Mouse (Mus musculus) heart, postnatal 0 days (tissue): Measurements from ENCODE around the gene Dpp9. TPM values are rescaled to one million over a fixed set of nuclear protein-coding genes. Genes with fewer than 3 reads are reported as not detected.
A peak's percentile ranks its signal among the peaks of the same experiment; 100 is the strongest.

Source experiments
- ATAC-seq: fragments of 200-750 bp; cut with Nextera tagmentation; 2 replicates; pipeline ENCODE4 v1.8.0; 2017; ENCODE audit warnings: low read depth, moderate number of reproducible peaks, moderate library complexity; ENCODE audit not compliant: insufficient read depth
- DNase-seq: peaks from one replicate; pipeline ENCODE4 v3.0.0-alpha.2; 2016; ENCODE audit warnings: low spot score
- H3K27ac ChIP-seq: fragments of 300-500 bp; sonication (generic); 2 replicates; pipeline ENCODE4 v1.5.1; 2014; ENCODE audit warnings: low read depth, mild to moderate bottlenecking
- H3K27me3 ChIP-seq: fragments of 300-500 bp; sonication (generic); 2 replicates; pipeline ENCODE4 v1.6.1; 2014; ENCODE audit warnings: low read length, mixed read lengths; ENCODE audit not compliant: control insufficient read depth, insufficient read depth
- H3K36me3 ChIP-seq: fragments of 300-500 bp; sonication (generic); replicated peaks from 2 replicates; pipeline ENCODE4 v1.6.1; 2014; ENCODE audit warnings: low read length, mixed read lengths; ENCODE audit not compliant: control insufficient read depth, insufficient read depth
- H3K4me1 ChIP-seq: fragments of 300-500 bp; sonication (generic); 2 replicates; pipeline ENCODE4 v1.6.1; 2014; ENCODE audit warnings: antibody characterized with exemption; ENCODE audit not compliant: control insufficient read depth, insufficient read depth
- H3K4me2 ChIP-seq: fragments of 300-500 bp; sonication (generic); 2 replicates; pipeline ENCODE4 v1.6.1; 2014; ENCODE audit warnings: low read depth, mild to moderate bottlenecking, low read length, moderate library complexity
- H3K4me3 ChIP-seq: fragments of 300-500 bp; sonication (generic); 2 replicates; pipeline ENCODE4 v1.5.1; 2014; ENCODE audit warnings: low read depth, low read length
- H3K9ac ChIP-seq: fragments of 300-500 bp; sonication (generic); replicated peaks from 2 replicates; pipeline ENCODE4 v1.6.1; 2014; ENCODE audit warnings: low read depth, low read length, mixed read lengths
- H3K9me3 ChIP-seq: fragments of 300-500 bp; sonication (generic); replicated peaks from 2 replicates; pipeline ENCODE4 v1.6.1; 2016; ENCODE audit warnings: low read length; ENCODE audit not compliant: control insufficient read depth
- CTCF ChIP-seq: IDR thresholded peaks from 2 replicates; pipeline ENCODE4 v1.5.1; 2016; ENCODE audit warnings: antibody characterized with exemption, control low read depth, low read depth
- EP300 ChIP-seq: IDR thresholded peaks from 2 replicates; pipeline ENCODE4 v1.6.1; 2016; ENCODE audit warnings: antibody characterized with exemption, low read depth
- WGBS: fragments of 180-500 bp; shearing (Covaris S2); extraction: QIAGEN DNeasy Blood & Tissue Kit; methylation state at CpG from one replicate; pipeline ENCODE4 v1.1.7; 2014; 5-methylcytosine and 5-hydroxymethylcytosine counted together
- polyA plus RNA-seq: library from polyadenylated mRNA; unstranded; fragments of >200 nt; fragmentation: Nextera tagmentation; extraction: Ambion mirVana; gene quantifications from 2 replicates; pipeline ENCODE4 v1.2.1, GENCODE M21; 2015
- total RNA-seq: library from RNA; depleted of rRNA; stranded (reverse); fragments of >200 nt; gene quantifications from 2 replicates; pipeline ENCODE4 v1.2.3, GENCODE M21; 2014; ENCODE audit warnings: low replicate concordance

Dpp9 gene
- total and polyA plus RNA-seq, 2 experiments from 2014 or later = 13.3 to 29.0 TPM

- Histone ChIP-seq H3K9ac (no peak overlapping the region), H3K9me3 (no peaks in the 10 kb centered on the region), H3K27me3 (no peaks in the 10 kb centered on the region), H3K36me3 (peaks cover 29% of the 10 kb centered on the region), H3K4me1 (peaks cover 15% of the 10 kb centered on the region; the same call in 1 of the 2 replicates), H3K27ac (no peak overlapping the region), H3K4me2 (no peak overlapping the region), H3K4me3 (no peak overlapping the region)
- DNase-seq (no peak), ATAC-seq (no peak)
- no peak for TF ChIP-seq CTCF
- TF ChIP-seq EP300 = no peak
- 85% methylated on average over 1 of the region's 1 CpGs for WGBS
These were observed 4.5 kb downstream of the Dpp9 start for GRCm38 (mm10) chr17:56214229-56214628.

- Histone ChIP-seq H3K36me3 (peaks cover 44% of the 10 kb centered on the region), H3K9me3 (no peaks in the 10 kb centered on the region), H3K4me2 (no peak overlapping the region), H3K27me3 (no peaks in the 10 kb centered on the region), H3K4me3 (no peak overlapping the region), H3K9ac (no peak overlapping the region), H3K4me1 (peaks cover 12% of the 10 kb centered on the region; the same call in 1 of the 2 replicates), H3K27ac (no peak overlapping the region)
- WGBS = 56% methylated on average over 6 of the region's 6 CpGs
- no peak for ATAC-seq
- DNase-seq = no peak
- TF ChIP-seq CTCF (no peak), EP300 (no peak)
These were observed 6.0 kb downstream of the Dpp9 start for GRCm38 (mm10) chr17:56212676-56213075.

GRCm38 (mm10) chr17:56211090-56211489, 7.6 kb downstream of the Dpp9 start:
- TF ChIP-seq EP300 (0 out of 2 replicates have a peak, but pooled peaks have one; percentile 19), CTCF (no peak)
- no peaks in the 10 kb centered on the region for H3K4me1 ChIP-seq
- H3K36me3 ChIP-seq = peaks cover 60% of the 10 kb centered on the region
- no peak overlapping the region for H3K4me2 ChIP-seq
- no peak overlapping the region for H3K4me3 ChIP-seq
- ATAC-seq (peak; percentile 14; the same call in 1 of the 2 replicates), DNase-seq (no peak)
- H3K9ac ChIP-seq = no peak overlapping the region
- H3K27me3 ChIP-seq = no peaks in the 10 kb centered on the region
- 57% methylated on average over 2 of the region's 2 CpGs for WGBS
- no peak overlapping the region for H3K27ac ChIP-seq
- H3K9me3 ChIP-seq = no peaks in the 10 kb centered on the region

- H3K9ac ChIP-seq = no peak overlapping the region
- no peak overlapping the region for H3K27ac ChIP-seq
- DNase-seq (no peak), ATAC-seq (no peak)
- H3K9me3 ChIP-seq = no peaks in the 10 kb centered on the region
- no peak overlapping the region for H3K4me2 ChIP-seq
- no peaks in the 10 kb centered on the region for H3K27me3 ChIP-seq
- no peak overlapping the region for H3K4me3 ChIP-seq
- H3K36me3 ChIP-seq = peaks cover 83% of the 10 kb centered on the region
- no peaks in the 10 kb centered on the region for H3K4me1 ChIP-seq
- TF ChIP-seq CTCF (no peak), EP300 (no peak)
- WGBS = 90% methylated on average over 3 of the region's 3 CpGs
These were observed 9.9 kb downstream of the Dpp9 start for GRCm38 (mm10) chr17:56208821-56209220.

- Histone ChIP-seq H3K27ac (no peak overlapping the region), H3K9ac (no peak overlapping the region), H3K4me1 (no peaks in the 10 kb centered on the region), H3K36me3 (peaks cover 91% of the 10 kb centered on the region), H3K4me2 (no peak overlapping the region), H3K4me3 (no peak overlapping the region), H3K27me3 (no peaks in the 10 kb centered on the region), H3K9me3 (no peaks in the 10 kb centered on the region)
- no peak for ATAC-seq
- WGBS = 89% methylated on average over 9 of the region's 9 CpGs
- no peak for DNase-seq
- TF ChIP-seq CTCF (no peak), EP300 (no peak)
These were observed 10.7 kb downstream of the Dpp9 start for GRCm38 (mm10) chr17:56207963-56208530.

- no peak overlapping the region for H3K4me3 ChIP-seq
- H3K4me2 ChIP-seq = no peak overlapping the region
- 78% methylated on average over 6 of the region's 6 CpGs for WGBS
- no peak for TF ChIP-seq CTCF
- TF ChIP-seq EP300 = no peak
- ATAC-seq (no peak), DNase-seq (no peak)
- H3K36me3 ChIP-seq = peaks cover 100% of the 10 kb centered on the region
- no peaks in the 10 kb centered on the region for H3K27me3 ChIP-seq
- H3K9ac ChIP-seq = no peak overlapping the region
- H3K27ac ChIP-seq = no peak overlapping the region
- H3K4me1 ChIP-seq = no peaks in the 10 kb centered on the region
- H3K9me3 ChIP-seq = no peaks in the 10 kb centered on the region
These were observed 11.6 kb downstream of the Dpp9 start for GRCm38 (mm10) chr17:56206986-56207674.
